ENCODE assay signal across 8 mouse cellular contexts in genomic region chr2:32237571-32237970, GRCm38 (mm10). TPM values are rescaled to one million over a fixed set of nuclear protein-coding genes. Genes with fewer than 3 reads are reported as not detected.
DNase-seq lines count a peak whose midpoint lies in the region; ATAC-seq and TF ChIP-seq lines count a peak whose summit lies in the region.

No protein-coding gene starts in this region.

- WGBS in heart, embryonic 16.5 days = 31% methylated on average over 4 of the region's 4 CpGs
- 28% methylated on average over 4 of the region's 4 CpGs for WGBS in heart, adult 2 months
- 47% methylated on average over 4 of the region's 4 CpGs for WGBS in hindbrain, embryonic 10.5 days
- 43% methylated on average over 4 of the region's 4 CpGs for WGBS in macrophage (ENCODE audit: missing documents)

- H3K79me2 ChIP-seq in heart, adult 2 months (replicated peaks; ENCODE audit: control insufficient read depth, insufficient read depth, low read length) = no peaks in the 10 kb centered on the region
- H3K79me2 ChIP-seq in MEL (ENCODE audit: control insufficient read depth, insufficient read depth, low read length, poor library complexity) = peaks cover 4% of the 10 kb centered on the region; the same call in 1 of the 2 replicates
- H3K79me2 ChIP-seq in macrophage (ENCODE audit: inconsistent target) = no peaks in the 10 kb centered on the region; the same call in 1 of the 2 replicates

- H3K4me3 ChIP-seq in heart, embryonic 16.5 days (ENCODE audit: low read length) = peak overlapping the region; percentile 73
- no peak overlapping the region; the same call in 1 of the 2 replicates for H3K4me3 ChIP-seq in heart, adult 2 months
- H3K4me3 ChIP-seq in MEL (ENCODE audit: control insufficient read depth in 1 of 2, insufficient read depth in 1 of 2, low read depth in 2 of 2, low read length in 2 of 2) = peak overlapping the region; percentile 67 to 77
- peak overlapping the region; percentile 63 for H3K4me3 ChIP-seq in hindbrain, embryonic 10.5 days
- peak overlapping the region; percentile 71 for H3K4me3 ChIP-seq in macrophage (ENCODE audit: inconsistent target)

- TF ChIP-seq POLR2A in heart, adult 2 months (IDR thresholded peaks at IDR 0.05; ENCODE audit: insufficient read depth, low read depth, low read length) = no peak
- TF ChIP-seq POLR2A in MEL (IDR thresholded peaks at IDR 0.05; ENCODE audit: control insufficient read depth in 1 of 2, insufficient read depth in 1 of 2, low read depth in 1 of 2, low read length in 2 of 2, poor library complexity in 1 of 2) = no peak

- intact Hi-C loops in heart, adult 2 months (cut with DNase I) = no loop called here

- no peaks in the 10 kb centered on the region for H3K27me3 ChIP-seq in heart, embryonic 16.5 days (ENCODE audit: control insufficient read depth, insufficient read depth, low read length)
- H3K27me3 ChIP-seq in heart, adult 2 months (ENCODE audit: control insufficient read depth, insufficient read depth, low read length) = no peaks in the 10 kb centered on the region
- no peaks in the 10 kb centered on the region for H3K27me3 ChIP-seq in MEL (ENCODE audit: control insufficient read depth in 1 of 2, insufficient read depth in 2 of 2, low read length in 2 of 2)
- no peaks in the 10 kb centered on the region for H3K27me3 ChIP-seq in hindbrain, embryonic 10.5 days (ENCODE audit: insufficient read depth, poor library complexity, severe bottlenecking)

- ATAC-seq in heart, embryonic 16.5 days (replicated peaks; ENCODE audit: extremely low read depth, insufficient read depth, low FRiP score) = no peak
- no peak for ATAC-seq in inflammation-experienced regulatory T-cells, adult 6 months

- peak overlapping the region; percentile 93 for H3K4me2 ChIP-seq in heart, embryonic 16.5 days (ENCODE audit: low read depth, low read length)

- no peaks in the 10 kb centered on the region for H3K9me3 ChIP-seq in heart, embryonic 16.5 days (replicated peaks; ENCODE audit: control insufficient read depth, low read length)
- H3K9me3 ChIP-seq in MEL (replicated peaks; ENCODE audit: insufficient read depth, low read length) = no peaks in the 10 kb centered on the region
- no peaks in the 10 kb centered on the region for H3K9me3 ChIP-seq in hindbrain, embryonic 10.5 days

- TF ChIP-seq RAD21 in MEL (IDR thresholded peaks at IDR 0.05; ENCODE audit: low read depth, low read length) = no peak

- peak overlapping the region; percentile 78 for H3K9ac ChIP-seq in heart, embryonic 16.5 days (ENCODE audit: low read length)
- H3K9ac ChIP-seq in heart, adult 2 months (ENCODE audit: low read depth, low read length) = no peak overlapping the region; the same call in 1 of the 2 replicates
- H3K9ac ChIP-seq in MEL (ENCODE audit: control insufficient read depth, low read depth, low read length, poor library complexity, severe bottlenecking) = peak overlapping the region; percentile 83

- peaks cover 7% of the 10 kb centered on the region; the same call in 1 of the 2 replicates for H3K36me3 ChIP-seq in heart, embryonic 16.5 days (ENCODE audit: control insufficient read depth, insufficient read depth)
- no peaks in the 10 kb centered on the region for H3K36me3 ChIP-seq in heart, adult 2 months (ENCODE audit: control insufficient read depth, insufficient read depth, low read length)
- H3K36me3 ChIP-seq in MEL (ENCODE audit: control insufficient read depth in 1 of 2, insufficient read depth in 2 of 2, low read length in 2 of 2) = peaks cover 2 to 38% of the 10 kb centered on the region in 2 experiments; a peak in 3 of 4 replicates
- peaks cover 50% of the 10 kb centered on the region for H3K36me3 ChIP-seq in hindbrain, embryonic 10.5 days
- peaks cover 6% of the 10 kb centered on the region; the same call in 1 of the 2 replicates for H3K36me3 ChIP-seq in macrophage (ENCODE audit: inconsistent target)

- no peak for TF ChIP-seq CTCF in heart, adult 2 months (IDR thresholded peaks at IDR 0.05)
- no peak for TF ChIP-seq CTCF in MEL (IDR thresholded peaks at IDR 0.05 in 2 of 3, conservative IDR thresholded peaks at IDR 0.05 in 1 of 3; ENCODE audit: control insufficient read depth in 1 of 3, insufficient read depth in 1 of 3, low read depth in 2 of 3, low read length in 3 of 3, poor library complexity in 1 of 3, severe bottlenecking in 1 of 3)

- H3K27ac ChIP-seq in heart, embryonic 16.5 days (ENCODE audit: low read length) = peak overlapping the region; percentile 93
- H3K27ac ChIP-seq in heart, adult 2 months = no peak overlapping the region
- H3K27ac ChIP-seq in MEL (ENCODE audit: control insufficient read depth, low read depth, low read length) = peak overlapping the region; percentile 75
- H3K27ac ChIP-seq in hindbrain, embryonic 10.5 days = peak overlapping the region; percentile 92; the same call in 1 of the 2 replicates
- H3K27ac ChIP-seq in macrophage = no peak overlapping the region; the same call in 1 of the 2 replicates

- TF ChIP-seq EP300 in heart, adult 2 months (IDR thresholded peaks at IDR 0.05; ENCODE audit: insufficient read depth, low read depth, low read length) = no peak
- no peak for TF ChIP-seq EP300 in MEL (IDR thresholded peaks at IDR 0.05; ENCODE audit: low read depth in 1 of 2, low read length in 2 of 2)

- DNase-seq in heart, adult 2 months = no peak
- DNase-seq in MEL (ENCODE audit: low read depth, low spot score) = no peak
- DNase-seq in hindbrain, embryonic 10.5 days (ENCODE audit: low spot score) = no peak
- DNase-seq in layer of hippocampus, postnatal 25 days (ENCODE audit: extremely low spot score in 1 of 2, low spot score in 1 of 2) = no peak
- no peak for DNase-seq in cerebellum, adult 11-12 months

- peaks cover 22% of the 10 kb centered on the region for H3K4me1 ChIP-seq in heart, embryonic 16.5 days (ENCODE audit: control insufficient read depth, insufficient read depth, low read length)
- peaks cover 4% of the 10 kb centered on the region; the same call in 1 of the 2 replicates for H3K4me1 ChIP-seq in heart, adult 2 months (ENCODE audit: control insufficient read depth, insufficient read depth, low read length)
- peaks cover 15 to 29% of the 10 kb centered on the region in 2 experiments for H3K4me1 ChIP-seq in MEL (ENCODE audit: control insufficient read depth in 1 of 2, insufficient read depth in 2 of 2, low read length in 2 of 2)
- peaks cover 25% of the 10 kb centered on the region for H3K4me1 ChIP-seq in hindbrain, embryonic 10.5 days (replicated peaks)

RNA-seq across cellular contexts. Expression of gene Pomt1, which starts 1.2 kb away (rescaled TPM):
- polyA plus RNA-seq in heart, embryonic 16.5 days (2015; fragmentation: Nextera tagmentation; extraction: Ambion mirVana) = 19.2 and 20.5 TPM in 2 replicates
- 10 to 100 TPM; 13.1 to 16.9 TPM for total RNA-seq in heart, adult 2 months (2021)
- 17.7 and 19.7 TPM in 2 replicates for polyA plus RNA-seq in heart, adult 2 months (2012; rRNA removed)
- total RNA-seq in MEL (2012; rRNA removed) = 30.7 and 34.2 TPM in 2 replicates
- polyA plus RNA-seq in MEL (2012; ENCODE audit: insufficient read depth in 1 of 2, insufficient read length in 2 of 2, low read depth in 1 of 2, low replicate concordance in 2 of 2, missing spikeins in 1 of 2) (10 to 100 TPM in 1 of 2 experiments, not detected in 1; 42.8 TPM), macrophage (2018) (11.1 to 15.3 TPM (median 12.5 TPM) in 3 replicates)
- 27.1 and 27.2 TPM in 2 replicates for polyA plus RNA-seq in hindbrain, embryonic 10.5 days (2016; fragmentation: Nextera tagmentation; extraction: Ambion mirVana)
- 10 to 100 TPM in 21 of 26 experiments, 1 to 10 TPM in 5; 5.0 to 56.5 (median 24.3) TPM for total RNA-seq in macrophage (2018; cell fraction: chromatin; rRNA removed)
- 10 to 100 TPM in 14 of 26 experiments, 1 to 10 TPM in 12; 6.7 to 12.9 (median 10.4) TPM for total RNA-seq in macrophage (2018; cell fraction: cytosol; rRNA removed)
- total RNA-seq in macrophage (2018; cell fraction: nucleus; rRNA removed) = 10 to 100 TPM in 23 of 26 experiments, 1 to 10 TPM in 3; 5.9 to 47.9 (median 17.1) TPM
- 1 to 10 TPM; 2.4 to 4.2 (median 3.0) TPM for polyA plus RNA-seq in inflammation-experienced regulatory T-cells, adult 6 months (2017; shearing (Covaris generic))
- 10 to 100 TPM; 21.4 to 25.2 TPM for total RNA-seq in layer of hippocampus, postnatal 25 days (2021)

RNA-seq across cellular contexts. Expression of gene Uck1, which starts 22.4 kb away (rescaled TPM):
- 45.7 TPM in 2 replicates for polyA plus RNA-seq in heart, embryonic 16.5 days (2015; fragmentation: Nextera tagmentation; extraction: Ambion mirVana)
- total RNA-seq in heart, adult 2 months (2021) = 10 to 100 TPM; 22.5 to 22.8 TPM
- 41.7 and 43.1 TPM in 2 replicates for polyA plus RNA-seq in heart, adult 2 months (2012; rRNA removed)
- total RNA-seq in MEL (2012; rRNA removed) = 60.1 and 73.7 TPM in 2 replicates
- polyA plus RNA-seq in MEL (2012; ENCODE audit: insufficient read depth in 1 of 2, insufficient read length in 2 of 2, low read depth in 1 of 2, low replicate concordance in 2 of 2, missing spikeins in 1 of 2) (10 to 100 TPM in 1 of 2 experiments, not detected in 1; 60.6 TPM), macrophage (2018) (19.4 to 32.3 TPM (median 28.1 TPM) in 3 replicates)
- polyA plus RNA-seq in hindbrain, embryonic 10.5 days (2016; fragmentation: Nextera tagmentation; extraction: Ambion mirVana) = 77.2 and 83.0 TPM in 2 replicates
- total RNA-seq in macrophage (2018; cell fraction: chromatin; rRNA removed) = 10 to 100 TPM; 12.8 to 66.2 (median 38.4) TPM
- 10 to 100 TPM; 10.4 to 32.0 (median 22.9) TPM for total RNA-seq in macrophage (2018; cell fraction: cytosol; rRNA removed)
- 10 to 100 TPM in 25 of 26 experiments, 1 to 10 TPM in 1; 9.2 to 47.3 (median 24.4) TPM for total RNA-seq in macrophage (2018; cell fraction: nucleus; rRNA removed)
- 10 to 100 TPM; 33.2 to 37.9 (median 36.2) TPM for polyA plus RNA-seq in inflammation-experienced regulatory T-cells, adult 6 months (2017; shearing (Covaris generic))
- 10 to 100 TPM; 52.8 to 60.0 TPM for total RNA-seq in layer of hippocampus, postnatal 25 days (2021)

RNA-seq across cellular contexts. Expression of gene Golga2, which starts 49.6 kb away (rescaled TPM):
- polyA plus RNA-seq in heart, embryonic 16.5 days (2015; fragmentation: Nextera tagmentation; extraction: Ambion mirVana) = 27.4 and 28.1 TPM in 2 replicates
- total RNA-seq in heart, adult 2 months (2021) = 10 to 100 TPM; 69.8 to 79.9 TPM
- polyA plus RNA-seq in heart, adult 2 months (2012; rRNA removed) = 34.5 and 44.0 TPM in 2 replicates
- 20.3 TPM in 2 replicates for total RNA-seq in MEL (2012; rRNA removed)
- 10 to 100 TPM in 1 of 2 experiments, not detected in 1; 38.6 TPM for polyA plus RNA-seq in MEL (2012; ENCODE audit: insufficient read depth in 1 of 2, insufficient read length in 2 of 2, low read depth in 1 of 2, low replicate concordance in 2 of 2, missing spikeins in 1 of 2)
- 20.2 and 22.6 TPM in 2 replicates for polyA plus RNA-seq in hindbrain, embryonic 10.5 days (2016; fragmentation: Nextera tagmentation; extraction: Ambion mirVana)
- 100 to 1,000 TPM in 14 of 26 experiments, 10 to 100 TPM in 12; 39.3 to 178 (median 109) TPM for total RNA-seq in macrophage (2018; cell fraction: chromatin; rRNA removed)
- 10 to 100 TPM; 28.9 to 43.9 (median 39.4) TPM for total RNA-seq in macrophage (2018; cell fraction: cytosol; rRNA removed)
- 10 to 100 TPM; 29.5 to 82.0 (median 48.2) TPM for total RNA-seq in macrophage (2018; cell fraction: nucleus; rRNA removed)
- 31.7 to 53.4 TPM (median 36.4 TPM) in 3 replicates for polyA plus RNA-seq in macrophage (2018)
- polyA plus RNA-seq in inflammation-experienced regulatory T-cells, adult 6 months (2017; shearing (Covaris generic)) = 10 to 100 TPM; 17.4 to 21.7 (median 21.4) TPM
- total RNA-seq in layer of hippocampus, postnatal 25 days (2021) = 10 to 100 TPM; 81.4 to 89.9 TPM

RNA-seq across cellular contexts. Expression of gene Swi5, which starts 50.3 kb away (rescaled TPM):
- 305 and 327 TPM in 2 replicates for polyA plus RNA-seq in heart, embryonic 16.5 days (2015; fragmentation: Nextera tagmentation; extraction: Ambion mirVana)
- 100 to 1,000 TPM; 205 to 233 TPM for total RNA-seq in heart, adult 2 months (2021)
- polyA plus RNA-seq in heart, adult 2 months (2012; rRNA removed) = 173 and 223 TPM in 2 replicates
- 342 and 371 TPM in 2 replicates for total RNA-seq in MEL (2012; rRNA removed)
- polyA plus RNA-seq in MEL (2012; ENCODE audit: insufficient read depth in 1 of 2, insufficient read length in 2 of 2, low read depth in 1 of 2, low replicate concordance in 2 of 2, missing spikeins in 1 of 2) (100 to 1,000 TPM in 1 of 2 experiments, not detected in 1; 480 TPM), macrophage (2018) (220 to 392 TPM (median 276 TPM) in 3 replicates)
- polyA plus RNA-seq in hindbrain, embryonic 10.5 days (2016; fragmentation: Nextera tagmentation; extraction: Ambion mirVana) = 488 and 544 TPM in 2 replicates
- total RNA-seq in macrophage (2018; cell fraction: chromatin; rRNA removed) = 10 to 100 TPM in 25 of 26 experiments, 1 to 10 TPM in 1; 8.4 to 63.2 (median 18.8) TPM
- total RNA-seq in macrophage (2018; cell fraction: cytosol; rRNA removed) = 100 to 1,000 TPM; 126 to 250 (median 160) TPM
- 10 to 100 TPM; 16.1 to 62.8 (median 35.2) TPM for total RNA-seq in macrophage (2018; cell fraction: nucleus; rRNA removed)
- 100 to 1,000 TPM; 155 to 247 (median 208) TPM for polyA plus RNA-seq in inflammation-experienced regulatory T-cells, adult 6 months (2017; shearing (Covaris generic))
- total RNA-seq in layer of hippocampus, postnatal 25 days (2021) = 100 to 1,000 TPM; 206 to 208 TPM

Comparison
In these comparisons a context has a peak if more than half of its experiments do, and no peak if none do; other contexts are left out.
1. H3K27ac ChIP-seq: peak in heart, embryonic 16.5 days (single experiment), MEL (single experiment) and hindbrain, embryonic 10.5 days (single experiment); none in heart, adult 2 months (single experiment) and macrophage (single experiment).